Mouse (Mus musculus) T-helper 2 cell (primary cell): ENCODE measurements around the gene Nelfa.
"Not testable (repeated sequence)": the region's sequence is repeated elsewhere in the genome, so short reads cannot be mapped to it uniquely, and the experiment has no call there.

ENCODE experiments used
- in situ Hi-C: fragments of 300-600 bp; cut with MboI, MseI; formaldehyde crosslinking; loops from one replicate; pipeline ENCODE4 v1.15.1; 2025; ENCODE audit warnings: high pct_unique_total_duplicates

Gene Nelfa

DNA sequence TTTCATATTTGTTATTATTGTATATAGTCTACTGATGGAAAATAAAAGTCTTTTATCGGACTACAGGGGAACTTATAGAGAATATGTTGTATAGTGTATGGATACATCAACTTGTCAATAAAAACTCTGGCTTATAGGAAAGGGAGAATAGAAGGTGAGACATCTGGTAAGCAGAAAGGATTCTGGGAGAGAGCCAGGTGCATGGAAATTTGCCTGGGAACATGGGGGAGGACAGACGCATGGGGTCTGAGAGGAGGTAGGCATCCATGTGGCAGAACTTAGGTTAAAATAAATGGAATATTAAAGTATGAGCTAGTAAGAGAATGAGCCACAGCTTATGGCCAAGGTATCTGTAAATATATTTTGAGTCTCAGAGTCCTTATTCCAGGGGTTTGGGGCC, 16.2 kb downstream of the Nelfa start:
- in situ Hi-C loops, result no loop called here

DNA sequence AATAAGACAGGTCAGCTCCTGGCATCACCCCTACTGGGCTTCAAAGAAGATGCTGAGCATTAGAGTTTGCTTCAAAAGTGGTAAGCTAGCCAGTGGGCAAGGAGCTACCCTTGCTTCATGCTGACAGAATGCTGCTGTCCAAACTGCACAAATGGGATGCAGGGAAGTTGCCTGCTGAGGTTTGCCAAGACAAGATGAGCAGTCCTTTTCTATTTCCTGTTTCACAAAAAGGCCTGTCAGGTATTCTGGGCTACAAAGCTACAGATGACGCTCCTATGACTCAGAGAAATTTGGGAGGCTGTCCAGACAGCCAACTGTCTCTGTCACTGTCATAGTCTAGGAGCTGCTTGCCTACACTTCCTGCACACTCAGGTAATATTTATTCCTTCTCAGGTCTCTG, 16.7 kb downstream of the Nelfa start:
- in situ Hi-C loops, result no loop called here

DNA sequence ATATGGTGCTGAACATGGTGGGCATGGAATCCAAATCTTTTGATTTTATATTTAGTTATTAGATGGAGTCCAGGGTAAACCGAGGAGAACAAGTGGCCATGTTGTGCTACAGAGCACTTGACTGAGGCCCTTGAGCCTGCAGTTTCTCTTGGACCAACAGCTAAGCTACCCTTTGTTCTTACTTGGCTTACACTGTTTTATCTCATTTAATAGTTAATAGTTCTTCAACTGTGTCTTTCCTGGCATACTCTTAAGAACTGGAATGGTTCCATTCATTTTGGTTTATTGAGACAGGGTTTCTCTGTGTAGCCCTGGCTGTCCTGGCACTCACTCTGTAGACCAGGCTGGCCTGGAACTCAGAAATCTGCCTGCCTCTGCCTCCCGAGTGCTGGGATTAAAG, 19.6 kb downstream of the Nelfa start:
- in situ Hi-C loops, result not testable (repeated sequence)

DNA sequence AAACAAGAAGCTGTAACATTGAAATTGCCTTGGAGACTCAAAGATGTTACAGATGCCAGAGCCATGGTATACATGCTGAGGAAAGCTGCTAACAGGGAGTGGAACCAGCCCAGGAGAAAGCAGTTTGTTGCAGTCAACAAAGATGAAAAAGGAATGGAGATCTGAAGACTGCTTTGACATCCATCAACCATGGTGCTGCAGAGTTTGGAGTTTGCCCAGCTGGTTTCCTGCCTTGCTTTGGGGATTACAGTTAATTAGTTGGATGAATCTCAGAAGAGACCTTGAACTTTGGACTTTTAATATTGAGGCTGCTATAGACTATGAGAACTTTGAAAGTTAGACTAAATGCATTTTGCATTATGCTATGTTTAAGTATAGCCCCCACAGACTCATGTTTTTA, 21.2 kb downstream of the Nelfa start:
- in situ Hi-C loops, result not testable (repeated sequence)

DNA sequence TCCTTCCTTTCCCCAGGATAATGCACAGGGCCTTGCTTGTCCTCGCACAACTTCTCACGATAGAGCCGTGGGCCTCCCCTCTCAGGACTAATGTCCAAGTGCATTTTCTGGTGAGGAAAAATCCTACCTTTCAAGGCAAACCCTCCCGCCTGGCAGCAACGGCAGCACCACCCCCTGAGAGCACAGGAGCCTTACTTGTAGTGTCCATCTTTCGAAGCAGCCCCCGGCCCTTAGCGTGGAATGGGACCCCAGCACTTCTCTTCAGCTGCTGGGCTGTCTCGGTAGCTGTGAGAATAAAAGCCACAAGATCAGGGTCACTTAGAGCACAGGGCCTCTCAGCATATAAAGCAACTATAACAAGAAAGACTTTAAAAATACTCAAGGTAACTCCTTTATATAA, 33.0 kb downstream of the Nelfa start:
- in situ Hi-C loops, result no loop called here

DNA sequence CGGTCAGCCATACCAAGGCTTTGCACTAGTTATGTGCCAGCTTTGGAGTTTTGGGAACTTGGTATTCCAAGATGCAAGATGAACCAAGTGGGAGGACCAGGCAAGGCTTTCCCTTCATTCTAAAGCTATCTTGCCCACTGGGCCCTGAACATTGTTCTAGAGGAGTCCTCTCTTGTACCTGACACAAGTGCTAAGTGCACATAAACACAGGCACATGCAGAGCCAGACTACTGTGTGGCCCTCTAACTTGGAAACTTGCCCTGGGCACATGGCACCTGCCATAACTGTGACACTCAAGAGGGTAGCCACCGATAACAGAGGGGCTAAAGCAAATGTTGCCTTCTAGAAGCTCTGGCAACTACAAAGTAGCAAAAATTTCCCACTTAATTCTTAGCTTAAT, 33.5 kb downstream of the Nelfa start:
- in situ Hi-C loops, result no loop called here

- in situ Hi-C loops, result no loop called here
Observed at GRCm38 (mm10) chr5:33901278-33901677, 34.9 kb downstream of the Nelfa start.

DNA sequence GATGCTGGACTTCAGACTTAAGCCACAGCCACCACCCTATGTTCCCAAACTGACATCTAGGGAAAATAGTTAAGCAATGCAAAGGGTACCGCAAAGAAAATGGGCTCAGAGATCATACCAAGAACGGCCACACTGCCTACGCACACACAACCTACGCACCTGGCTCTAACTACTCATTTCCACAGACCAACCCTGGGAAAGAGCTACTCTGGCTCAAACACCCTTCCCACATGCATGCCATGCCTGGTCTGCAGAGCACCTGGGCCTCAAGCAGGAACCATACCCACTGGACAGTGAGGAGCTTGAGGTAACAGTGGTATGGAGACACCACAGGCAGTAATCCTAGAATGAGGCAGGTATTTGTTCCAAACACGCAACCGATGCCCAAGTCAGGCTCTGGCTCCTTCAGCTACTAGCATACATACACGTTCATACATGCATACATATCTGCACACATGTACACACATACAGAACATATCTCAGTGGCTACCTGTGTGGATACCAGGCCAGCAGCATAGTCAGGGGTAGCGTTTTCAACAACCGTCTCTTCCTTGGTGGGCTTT, 35.4 kb downstream of the Nelfa start:
- in situ Hi-C loops, result no loop called here

GRCm38 (mm10) chr5:33900101-33900500, 36.1 kb downstream of the Nelfa start:
- in situ Hi-C loops, result no loop called here

DNA sequence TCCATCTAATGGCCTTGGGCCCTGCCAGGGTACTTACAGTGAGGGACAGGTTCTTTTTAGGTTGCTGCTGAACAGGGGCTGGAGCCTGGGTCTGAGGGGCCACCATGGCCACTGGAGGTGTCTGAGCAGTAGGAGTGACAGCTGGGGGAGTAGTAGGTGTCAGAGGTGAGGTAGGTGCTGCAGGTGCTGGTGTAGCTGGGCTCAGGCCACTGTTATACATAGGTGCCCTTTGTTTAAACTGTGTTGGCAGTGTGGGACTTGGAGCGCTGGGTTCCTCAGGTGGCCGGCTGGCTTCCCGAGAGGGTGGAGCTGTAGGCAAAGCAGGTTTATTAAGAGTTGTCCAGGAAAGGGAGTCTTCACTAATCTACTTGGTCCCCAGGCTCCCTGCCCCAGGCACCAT, 37.0 kb downstream of the Nelfa start:
- in situ Hi-C loops, result no loop called here

DNA sequence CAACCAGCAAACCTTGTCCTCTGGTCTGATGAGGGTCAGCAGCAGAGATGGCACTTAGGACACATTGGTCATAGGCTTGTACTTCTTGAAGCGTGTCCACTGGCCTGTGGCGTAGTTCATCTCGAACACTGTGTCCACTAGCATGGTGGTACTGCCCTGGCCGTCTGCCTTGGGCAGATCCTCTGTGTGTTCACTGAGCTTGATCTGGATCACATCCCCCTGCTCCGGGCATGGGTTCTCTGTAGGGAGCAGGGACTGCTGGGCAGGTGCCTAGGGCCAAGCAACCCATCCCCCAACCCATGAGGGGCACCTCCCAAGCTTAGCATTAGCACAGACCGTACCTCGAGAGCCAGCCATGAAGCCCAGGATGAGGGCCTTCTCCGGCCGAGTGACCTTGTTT, 37.5 kb downstream of the Nelfa start:
- in situ Hi-C loops, result no loop called here

GRCm38 (mm10) chr5:33897158-33897557, 39.1 kb downstream of the Nelfa start:
- in situ Hi-C loops, result no loop called here

DNA sequence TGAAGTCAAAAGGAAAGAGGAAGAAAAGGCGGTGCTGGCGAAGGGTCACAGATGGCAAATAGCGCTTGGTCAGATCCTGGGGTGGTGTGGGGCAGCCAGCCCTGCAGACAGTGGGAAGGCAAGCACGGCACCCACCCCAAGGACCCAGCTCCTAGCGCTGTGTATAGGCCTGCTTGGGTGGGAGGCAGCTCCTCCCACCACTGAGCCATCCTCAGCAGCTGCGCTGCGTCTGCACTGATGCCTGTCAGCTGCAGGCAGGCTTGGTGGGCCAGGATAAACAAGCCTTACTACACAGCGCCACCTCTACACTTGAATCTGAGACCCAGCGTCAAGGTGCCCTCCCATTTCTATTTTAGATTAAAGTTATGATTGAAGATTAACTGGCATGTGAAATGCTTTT, 41.1 kb downstream of the Nelfa start:
- in situ Hi-C loops, result no loop called here

GRCm38 (mm10) chr5:33893406-33893805, 42.8 kb downstream of the Nelfa start:
- in situ Hi-C loops, result no loop called here

DNA sequence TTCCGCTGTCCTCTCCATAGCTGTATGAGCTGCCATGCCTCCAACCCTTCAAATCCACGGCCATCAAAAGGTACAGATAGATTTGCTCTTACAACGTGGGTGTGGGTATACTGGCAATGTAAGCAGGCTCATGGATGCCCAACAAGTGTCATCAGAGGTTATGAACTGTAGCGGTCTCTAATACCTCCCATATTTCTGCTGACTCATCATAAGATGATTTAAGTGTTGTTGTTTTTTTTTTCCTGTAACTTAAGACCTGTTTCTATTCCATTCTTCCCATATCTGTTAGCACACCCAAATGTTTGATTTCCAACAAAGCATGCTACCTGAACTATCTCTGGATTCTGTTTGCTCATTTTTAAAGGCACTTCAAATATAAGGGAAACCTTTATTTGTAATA, 55.1 kb downstream of the Nelfa start:
- in situ Hi-C loops, result no loop called here

DNA sequence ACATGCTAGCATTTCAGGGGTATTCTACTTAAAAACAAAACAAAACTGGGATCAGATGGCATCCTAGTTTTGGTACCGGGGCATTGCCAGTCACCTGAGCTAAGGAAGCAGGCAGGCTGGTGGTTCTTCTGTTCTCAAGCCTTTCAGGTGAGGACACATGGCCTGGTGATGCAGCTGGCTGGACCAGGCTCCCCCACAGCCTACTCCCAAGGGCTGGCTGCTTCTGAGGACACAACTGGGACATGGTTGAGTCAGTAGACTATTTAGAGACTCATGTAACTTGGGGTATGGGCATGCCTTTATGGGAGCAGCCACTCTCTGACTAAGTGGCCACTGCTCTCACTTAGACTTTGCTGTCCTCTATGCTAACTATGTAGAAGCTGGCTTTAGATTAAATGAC, 60.7 kb downstream of the Nelfa start:
- in situ Hi-C loops, result no loop called here

- in situ Hi-C loops, result no loop called here
Observed at GRCm38 (mm10) chr5:33857693-33858092, 78.5 kb downstream of the Nelfa start.

- in situ Hi-C loops, result loop anchor here (5.0 kb wide), 1 partner anchor 178 kb away; no protein-coding TSS in a partner anchor
Observed at GRCm38 (mm10) chr5:33854019-33854418, 82.2 kb downstream of the Nelfa start.

- in situ Hi-C loops, result loop anchor here (5.0 kb wide), 1 partner anchor 179 kb away; no protein-coding TSS in a partner anchor
Observed at GRCm38 (mm10) chr5:33853086-33853485, 83.1 kb downstream of the Nelfa start.

DNA sequence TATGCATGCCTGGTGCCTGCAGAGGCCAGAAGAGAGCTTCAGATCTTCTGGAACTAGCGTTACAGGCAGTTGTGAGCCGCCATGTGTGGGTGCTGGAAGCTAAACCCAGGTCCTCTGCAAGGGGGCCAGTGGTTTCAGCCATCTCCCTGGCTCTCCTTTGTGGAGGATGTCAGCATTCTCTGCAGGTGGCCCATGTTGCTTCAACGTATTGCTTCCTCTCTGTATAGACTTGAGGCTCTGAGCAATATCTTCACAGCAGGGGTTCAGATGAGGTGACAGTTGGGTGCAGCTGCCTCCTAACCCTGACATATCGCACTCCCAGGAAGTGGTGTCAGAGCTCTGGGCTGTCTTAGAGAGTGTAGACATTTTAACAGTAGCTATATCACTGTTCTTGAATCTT, 84.7 kb downstream of the Nelfa start:
- in situ Hi-C loops, result loop anchor here (5.0 kb wide), 1 partner anchor 181 kb away; no protein-coding TSS in a partner anchor
